Mouse (Mus musculus): ENCODE measurements around the gene Fam83d.

Gene Fam83d

DNA sequence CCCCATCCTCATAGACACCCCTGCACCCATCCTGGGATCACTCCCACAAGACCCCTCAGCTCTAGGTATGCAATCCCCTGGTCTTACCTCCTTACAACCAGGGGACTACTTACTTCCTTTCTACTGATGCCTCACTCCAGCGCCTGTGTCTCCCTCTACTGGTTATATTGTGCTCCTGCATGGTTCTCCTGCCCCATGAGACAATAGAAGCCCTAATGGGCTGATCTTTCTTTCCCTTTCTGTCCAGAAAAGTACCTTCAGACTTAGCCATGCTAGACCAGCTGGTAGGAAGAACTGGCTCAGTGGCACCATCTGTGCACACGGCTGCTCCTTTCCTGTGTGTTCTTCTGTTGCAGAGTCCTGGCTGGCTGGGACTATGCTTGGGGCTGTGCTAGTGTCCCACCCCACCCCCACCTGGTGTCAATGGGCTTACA lies 22.8 kb upstream of the Fam83d start:
- in situ Hi-C loops (cut with MboI, MseI): loop anchor here (5.0 kb wide), 1 partner anchor 73 kb away; no protein-coding TSS in a partner anchor

DNA sequence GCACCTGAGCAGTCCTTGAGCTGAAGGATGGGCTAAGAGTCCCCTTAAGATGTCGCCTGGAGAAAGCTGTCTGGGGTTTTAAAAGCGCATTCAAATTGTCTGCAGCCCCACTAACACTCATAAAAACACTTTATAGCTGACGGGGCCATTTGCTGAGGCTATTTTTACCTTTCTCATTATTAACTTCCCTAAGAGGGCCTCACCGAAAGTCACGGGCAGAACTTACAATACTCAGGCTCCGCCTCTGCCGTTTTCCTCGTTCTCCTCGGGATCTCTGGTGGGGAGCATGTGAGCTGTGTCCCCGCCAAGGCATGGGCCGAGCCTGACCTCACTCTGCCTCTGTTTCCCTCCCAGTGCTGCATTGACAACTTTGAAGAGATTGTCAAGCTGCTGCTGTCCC lies 21.7 kb upstream of the Fam83d start:
- in situ Hi-C loops (cut with MboI, MseI): loop anchor here (5.0 kb wide), 1 partner anchor 74 kb away; no protein-coding TSS in a partner anchor

DNA sequence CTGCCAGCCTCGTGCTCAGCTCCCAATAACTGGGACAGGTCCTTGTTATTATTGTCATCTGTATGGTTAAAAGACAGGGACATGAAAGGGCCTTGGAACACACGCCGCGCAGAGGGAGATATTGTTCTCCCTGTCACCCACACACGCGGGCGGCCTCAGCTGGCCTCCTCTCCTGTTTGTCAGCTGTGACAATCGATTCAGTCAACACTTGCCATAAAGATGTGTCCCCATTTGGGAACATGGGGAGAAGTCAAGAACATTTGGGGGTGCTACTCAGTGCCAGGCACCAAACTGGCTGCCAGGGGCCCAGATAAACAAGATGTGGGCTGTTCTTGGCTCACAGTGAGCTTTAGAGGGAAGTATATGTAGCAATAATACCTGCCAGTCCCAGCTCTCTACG lies 18.5 kb upstream of the Fam83d start:
- in situ Hi-C loops (cut with MboI, MseI): loop anchor here (5.0 kb wide), 1 partner anchor 77 kb away; no protein-coding TSS in a partner anchor

DNA sequence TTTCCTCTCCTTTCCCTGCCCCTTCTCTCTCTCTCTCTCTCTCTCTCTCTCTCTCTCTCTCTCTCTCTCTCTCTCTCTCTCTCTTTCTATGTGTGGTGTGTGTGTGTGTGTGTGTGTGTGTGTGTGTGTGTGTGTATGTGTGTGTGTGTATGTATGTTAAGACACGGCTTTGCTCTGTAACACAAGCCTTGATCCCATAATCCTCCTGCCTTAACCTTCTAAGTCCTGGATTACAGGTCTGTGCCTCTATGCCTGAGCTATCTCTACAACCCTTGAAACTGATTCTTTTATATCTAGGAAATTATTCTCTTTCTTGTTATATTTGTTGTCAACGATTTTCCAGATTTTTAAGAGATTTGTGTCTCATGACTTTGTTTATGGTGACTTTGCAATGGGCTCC lies 7.7 kb upstream of the Fam83d start:
- in situ Hi-C loops (cut with MboI, MseI): loop anchor here (25.0 kb wide), 1 partner anchor 723 kb away; the partner anchor contains the start of genes Rprd1b and Tti1

DNA sequence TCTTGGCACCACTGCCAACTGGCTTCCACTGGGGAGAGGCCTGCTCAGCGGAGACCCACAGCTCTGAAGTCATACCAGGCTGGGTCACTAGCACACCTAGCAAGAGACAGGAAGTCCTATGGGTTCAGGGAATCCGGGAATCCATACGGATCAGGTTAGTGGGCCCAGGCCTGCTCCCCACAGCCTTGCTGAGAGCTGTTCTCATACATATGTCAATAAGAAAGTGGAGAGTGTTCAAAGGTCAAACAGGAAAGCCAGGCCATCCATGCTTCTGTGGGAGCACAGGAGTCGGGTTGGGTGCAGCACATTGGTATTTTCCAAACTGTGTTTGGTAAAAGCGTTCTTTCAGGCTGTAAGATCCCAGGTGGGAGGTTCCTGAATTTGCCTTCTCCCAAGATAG lies 5.6 kb upstream of the Fam83d start:
- in situ Hi-C loops (cut with MboI, MseI): loop anchor here (25.0 kb wide), 1 partner anchor 725 kb away; the partner anchor contains the start of genes Rprd1b and Tti1

DNA sequence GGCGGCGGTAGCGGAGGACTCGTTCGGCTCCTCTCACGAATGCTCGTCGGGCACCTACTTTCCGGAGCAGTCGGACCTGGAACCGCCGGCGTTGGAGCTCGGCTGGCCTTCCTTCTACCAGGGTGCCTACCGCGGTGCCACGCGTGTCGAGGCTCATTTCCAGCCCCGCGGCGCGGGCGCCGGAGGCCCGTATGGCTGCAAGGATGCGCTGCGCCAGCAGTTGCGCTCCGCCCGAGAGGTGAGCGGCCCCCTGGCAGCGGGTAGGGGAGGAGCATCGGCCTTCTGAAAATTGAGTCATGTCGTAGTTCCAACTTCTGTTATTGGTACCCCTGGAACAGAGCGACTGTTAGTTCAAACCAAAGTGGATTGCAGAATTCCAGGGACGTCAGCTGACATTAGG lies 457 bp downstream of the Fam83d start:
- in situ Hi-C loops (cut with MboI, MseI): loop anchor here (25.0 kb wide), 1 partner anchor 731 kb away; the partner anchor contains the start of genes Rprd1b and Tti1

DNA sequence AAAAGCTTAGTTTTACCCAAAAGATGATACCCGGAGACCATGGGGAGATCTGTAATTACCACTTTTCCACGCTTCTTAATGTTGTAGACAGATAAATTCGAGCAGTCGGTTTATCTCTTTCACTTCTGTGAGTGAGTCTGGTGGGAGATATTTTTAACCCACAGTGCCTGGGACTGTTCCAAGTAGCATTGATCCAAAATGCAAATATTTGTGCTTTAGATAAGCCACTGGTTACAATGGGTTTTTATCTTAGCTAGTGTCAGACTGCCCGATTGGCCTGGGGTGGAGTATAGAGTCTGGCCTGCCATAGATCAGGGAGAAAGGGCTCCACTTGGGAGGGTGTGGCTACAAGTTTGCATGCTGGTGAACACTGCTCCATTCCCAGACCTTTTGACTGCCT lies 878 bp downstream of the Fam83d start:
- in situ Hi-C loops (cut with MboI, MseI): loop anchor here (25.0 kb wide), 1 partner anchor 731 kb away; the partner anchor contains the start of genes Rprd1b and Tti1

DNA sequence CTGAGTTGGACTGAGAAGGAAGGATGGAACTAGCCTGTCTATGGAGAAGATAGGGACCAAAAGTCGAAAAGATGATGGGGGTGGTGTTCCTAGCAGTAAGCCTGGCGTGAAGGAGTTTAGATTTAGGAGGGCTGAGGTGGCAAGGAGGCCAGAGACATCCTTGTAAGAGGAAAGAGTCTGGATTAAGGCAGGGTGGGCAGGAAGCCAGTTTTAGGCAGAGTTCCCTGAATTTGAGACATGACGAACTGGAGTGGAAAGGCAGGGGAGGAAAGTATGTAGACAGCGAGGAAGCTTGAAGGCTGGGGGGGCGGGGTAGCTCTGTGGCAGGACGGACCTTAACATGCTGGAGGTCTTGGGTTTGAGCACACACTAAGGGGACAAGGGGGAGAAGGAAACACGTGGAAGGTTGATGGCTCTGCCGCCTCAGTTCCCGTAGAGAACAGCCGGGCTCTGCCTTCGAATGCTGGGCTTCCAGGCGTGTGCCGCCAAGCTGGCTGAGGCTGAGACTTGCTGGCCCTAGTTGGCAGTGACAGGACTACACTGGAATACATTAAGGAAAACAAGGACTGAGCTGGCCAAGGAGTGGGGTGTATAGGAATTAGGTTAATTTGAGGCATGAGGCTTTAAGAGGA lies 2.3 kb downstream of the Fam83d start:
- in situ Hi-C loops (cut with MboI, MseI): loop anchor here (25.0 kb wide), 1 partner anchor 733 kb away; the partner anchor contains the start of genes Rprd1b and Tti1

DNA sequence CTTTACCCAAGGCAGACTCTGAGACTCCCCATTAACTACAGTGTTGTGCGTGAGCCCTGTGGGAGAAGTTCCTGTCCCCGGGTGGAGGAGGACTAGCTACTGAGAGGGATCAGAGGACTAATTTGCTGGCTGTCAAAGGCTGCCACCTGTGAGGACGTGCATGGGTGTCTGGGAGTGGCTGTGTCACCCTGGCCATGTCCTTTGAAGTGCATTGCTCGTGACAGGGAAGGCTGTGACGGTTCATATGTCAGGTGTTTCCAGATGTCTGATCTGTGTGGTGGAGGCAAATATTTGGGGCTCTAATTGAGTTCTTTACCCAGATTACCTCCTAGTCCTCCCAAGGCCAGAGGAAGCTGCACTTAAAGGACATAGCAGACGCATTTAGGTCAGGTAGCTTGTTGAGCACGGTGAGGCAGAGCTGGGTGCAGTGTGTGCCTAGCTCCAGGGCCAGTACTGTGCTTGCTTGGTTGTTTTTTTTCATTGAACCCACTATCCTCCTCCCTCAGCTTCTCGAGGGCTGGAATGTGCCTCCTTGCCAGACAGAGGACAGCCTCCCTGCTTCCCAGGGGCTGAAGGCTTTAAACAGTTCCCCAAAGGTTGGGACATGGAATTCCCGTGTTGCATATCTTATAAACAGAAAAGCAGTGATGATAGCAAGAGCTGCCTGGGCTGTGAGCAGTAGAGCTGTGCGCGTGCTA lies 3.3 kb downstream of the Fam83d start:
- in situ Hi-C loops (cut with MboI, MseI): loop anchor here (25.0 kb wide), 1 partner anchor 734 kb away; the partner anchor contains the start of genes Rprd1b and Tti1

DNA sequence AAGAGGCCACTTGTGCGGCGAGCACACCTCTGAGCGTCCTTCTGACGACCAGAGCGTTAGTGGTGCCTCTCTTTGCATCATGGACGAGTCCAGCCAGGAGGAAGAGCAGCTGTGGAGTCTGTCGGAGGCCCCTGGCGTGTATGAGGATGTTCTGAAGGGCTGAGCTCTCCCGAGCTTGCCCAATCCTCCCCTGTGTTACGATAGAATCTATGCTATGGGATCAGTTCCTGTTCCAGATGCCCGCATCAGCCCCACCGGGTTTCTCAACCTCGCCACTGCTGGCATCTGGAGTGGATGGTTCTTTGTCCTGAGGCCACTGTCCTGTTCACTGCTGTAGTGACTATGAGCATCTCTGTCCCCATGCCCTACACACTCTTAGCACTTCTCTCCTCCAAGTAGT lies 4.9 kb downstream of the Fam83d start:
- in situ Hi-C loops (cut with MboI, MseI): loop anchor here (25.0 kb wide), 1 partner anchor 736 kb away; the partner anchor contains the start of genes Rprd1b and Tti1

DNA sequence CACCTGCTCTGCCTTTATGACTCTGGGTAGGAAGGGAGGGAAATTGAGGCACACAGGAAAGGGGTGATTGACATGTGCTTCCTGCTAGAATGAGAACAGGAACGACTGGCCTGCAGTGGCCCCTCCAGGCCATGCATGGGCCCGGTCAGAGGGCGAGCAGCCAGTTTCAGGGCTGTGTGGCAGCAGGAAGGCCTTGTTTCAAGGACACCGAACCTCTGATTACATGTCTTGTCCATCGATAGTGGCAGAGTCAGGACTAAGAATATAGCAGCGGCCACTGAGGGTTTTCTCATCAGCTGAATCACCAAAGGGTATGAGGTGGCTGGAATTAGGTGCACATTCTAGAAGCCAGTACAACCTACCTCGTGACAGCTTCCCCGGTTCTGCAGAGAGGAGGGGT lies 7.0 kb downstream of the Fam83d start:
- in situ Hi-C loops (cut with MboI, MseI): loop anchor here (25.0 kb wide), 1 partner anchor 738 kb away; the partner anchor contains the start of genes Rprd1b and Tti1

DNA sequence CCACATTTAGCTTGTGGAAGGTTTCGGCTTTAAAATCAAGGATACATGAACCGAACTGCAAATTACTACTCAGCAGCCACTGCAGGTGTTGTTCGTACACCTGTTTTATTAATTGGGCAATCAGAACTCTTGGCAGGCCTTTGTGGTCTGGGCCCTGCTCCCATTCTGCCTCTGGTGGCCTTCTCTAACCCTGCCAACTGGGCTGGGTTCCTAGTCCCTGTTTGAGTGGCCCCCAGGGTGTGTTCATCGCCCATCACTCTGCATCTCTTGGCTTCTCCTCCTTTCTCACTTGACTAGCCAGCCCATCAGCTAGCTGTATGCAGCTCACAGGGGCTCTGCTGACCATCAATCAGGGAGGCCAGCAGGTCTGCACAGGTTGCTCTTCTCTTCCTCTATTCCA lies 8.8 kb downstream of the Fam83d start:
- in situ Hi-C loops (cut with MboI, MseI): no loop called here

DNA sequence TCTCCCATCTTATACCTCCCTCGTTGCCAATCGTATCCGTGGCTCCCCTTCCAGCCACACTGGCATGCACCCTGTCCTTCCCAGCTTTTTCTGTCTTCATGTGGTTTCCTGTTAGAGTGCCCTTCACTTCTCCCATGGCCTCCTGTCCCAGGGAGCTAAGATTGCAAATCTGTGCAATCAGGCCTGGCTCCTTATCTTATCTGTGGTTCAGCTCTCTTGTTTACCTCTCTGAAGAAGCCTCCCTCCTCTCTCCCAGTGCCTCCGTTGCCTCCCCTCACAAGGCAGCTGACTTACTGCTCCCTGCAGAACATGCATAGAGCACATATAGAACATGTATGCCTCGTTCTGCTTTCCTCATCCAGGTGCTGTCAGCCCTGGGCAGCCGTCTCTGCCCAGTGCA lies 9.6 kb downstream of the Fam83d start:
- in situ Hi-C loops (cut with MboI, MseI): no loop called here

DNA sequence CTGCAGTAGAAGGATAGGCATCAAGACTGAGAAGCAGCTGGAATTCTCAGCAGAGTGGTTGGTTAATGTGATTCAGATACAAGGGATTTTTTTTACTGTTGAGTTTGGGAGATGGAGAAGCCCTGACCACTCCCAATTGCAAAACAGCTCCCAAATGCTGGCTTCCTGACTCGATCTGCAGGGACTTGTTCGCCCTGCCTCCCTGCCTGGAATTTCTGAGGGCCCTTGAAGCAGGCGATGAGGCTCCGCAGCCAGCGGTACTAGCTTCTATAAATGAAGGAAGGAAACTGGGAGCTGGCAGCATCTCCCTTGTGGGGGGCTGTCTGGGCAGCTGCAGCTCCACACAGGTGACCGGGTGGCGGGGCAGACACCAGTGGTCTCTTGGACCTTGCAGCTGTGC lies 10.5 kb downstream of the Fam83d start:
- in situ Hi-C loops (cut with MboI, MseI): no loop called here

DNA sequence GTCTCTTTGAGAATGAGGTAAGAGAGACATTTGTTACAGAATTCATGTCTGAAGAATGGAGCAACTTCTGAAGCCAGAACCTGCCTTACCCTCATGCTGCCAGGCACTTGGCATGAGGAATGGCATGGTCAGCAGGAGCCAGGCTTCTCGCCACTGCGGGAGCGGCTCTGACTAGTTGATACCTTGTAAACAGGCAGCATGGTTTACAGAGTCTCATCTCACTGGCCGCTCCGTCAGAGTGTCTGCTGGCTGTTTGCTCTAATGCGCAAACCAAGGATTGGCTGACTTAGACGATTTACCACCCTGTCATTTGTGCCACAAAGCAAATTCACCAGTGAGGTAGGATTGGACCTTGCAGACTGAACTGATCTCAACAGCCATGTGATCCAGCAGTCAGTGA lies 13.2 kb downstream of the Fam83d start:
- in situ Hi-C loops (cut with MboI, MseI): no loop called here

DNA sequence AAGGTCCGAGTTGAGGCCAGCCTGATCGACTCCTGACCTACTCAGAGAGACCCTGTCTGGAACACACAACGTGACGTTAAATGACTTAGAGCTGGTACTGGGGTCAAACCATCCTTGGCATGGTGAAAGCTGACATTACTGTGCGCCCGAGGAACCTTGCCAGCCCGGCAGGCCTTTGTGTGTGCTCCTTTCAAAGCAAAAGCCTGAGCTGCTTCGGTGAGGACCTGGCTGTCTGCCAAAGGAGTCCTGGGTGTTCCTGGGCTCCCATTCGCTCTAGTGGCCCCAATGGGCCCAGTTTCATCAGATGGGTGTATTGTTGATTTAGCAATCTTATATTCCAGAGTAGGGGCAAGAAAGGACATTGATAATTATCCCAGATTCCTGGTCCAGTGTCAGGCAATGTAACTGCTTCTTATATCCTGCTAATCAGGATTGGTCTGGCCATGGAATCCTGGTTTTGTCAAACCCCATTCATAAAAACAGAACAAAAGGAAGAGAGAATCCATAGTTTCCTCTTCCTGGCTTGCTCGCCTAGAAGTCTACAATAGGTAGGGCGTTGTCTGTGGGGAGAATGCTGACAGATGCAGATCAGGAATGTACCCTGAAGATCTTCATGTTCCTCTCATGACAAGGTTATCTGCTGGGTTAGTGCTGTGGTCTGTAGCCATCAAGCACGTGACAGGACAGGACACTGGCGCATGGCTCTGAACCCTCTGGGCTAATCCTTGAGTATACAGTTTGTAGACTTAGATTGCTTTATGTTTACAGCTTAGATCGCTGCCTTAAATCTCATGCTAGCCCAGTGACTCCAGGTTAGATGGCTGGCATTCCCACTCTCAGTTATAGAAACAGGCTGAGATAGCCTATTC lies 19.3 kb downstream of the Fam83d start:
- in situ Hi-C loops (cut with MboI, MseI): no loop called here

DNA sequence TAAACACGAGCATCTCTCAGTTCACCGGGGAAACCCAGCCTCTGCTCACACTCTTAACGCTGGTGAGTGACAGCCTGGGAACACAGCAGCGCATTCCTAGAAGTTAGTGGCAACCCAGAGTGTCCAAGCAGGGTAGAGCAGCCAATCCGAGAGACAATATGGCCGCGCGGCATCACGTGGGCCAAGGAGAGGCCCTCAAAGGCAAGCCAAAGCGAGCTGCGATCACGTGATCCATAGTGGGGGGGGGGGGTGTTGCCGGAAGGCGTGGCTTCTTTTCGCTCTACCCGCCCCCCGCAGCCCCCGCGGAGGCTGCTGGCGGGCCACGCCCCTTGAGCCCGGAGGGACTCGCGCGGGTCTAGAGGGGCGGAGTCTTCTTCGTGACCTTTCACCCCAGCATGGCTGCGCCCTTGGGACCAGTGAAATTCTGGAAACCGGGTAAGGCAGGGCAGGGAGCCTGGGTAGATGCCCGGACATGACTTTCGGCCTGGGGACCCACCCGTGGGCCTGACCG lies 26.7 kb downstream of the Fam83d start, which contains the start of gene Dhx35:
Gene Dhx35, plus strand, starts transcription at position 314 of the 511 bp plus-strand sequence.
- in situ Hi-C loops (cut with MboI, MseI): no loop called here

DNA sequence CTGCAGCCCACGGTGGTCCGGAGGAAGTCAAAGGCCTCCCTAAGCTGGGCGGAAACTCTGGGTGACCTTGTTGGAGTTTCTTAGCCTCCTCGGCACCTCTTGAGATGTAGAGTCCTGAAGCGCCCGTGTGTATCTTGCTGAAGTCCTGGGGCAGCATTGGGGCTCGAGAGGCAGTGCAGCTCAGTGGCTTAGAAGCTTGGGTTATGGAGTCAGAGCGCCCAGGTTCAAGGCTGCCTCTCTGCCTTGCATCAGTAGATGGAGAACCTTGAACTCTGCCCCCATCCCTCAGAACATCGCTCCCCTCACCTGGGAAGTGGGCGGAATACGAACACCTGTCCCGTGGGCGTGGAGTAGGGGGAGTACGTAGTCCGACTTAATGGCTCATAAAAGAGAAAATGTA lies 27.1 kb downstream of the Fam83d start:
- in situ Hi-C loops (cut with MboI, MseI): no loop called here

DNA sequence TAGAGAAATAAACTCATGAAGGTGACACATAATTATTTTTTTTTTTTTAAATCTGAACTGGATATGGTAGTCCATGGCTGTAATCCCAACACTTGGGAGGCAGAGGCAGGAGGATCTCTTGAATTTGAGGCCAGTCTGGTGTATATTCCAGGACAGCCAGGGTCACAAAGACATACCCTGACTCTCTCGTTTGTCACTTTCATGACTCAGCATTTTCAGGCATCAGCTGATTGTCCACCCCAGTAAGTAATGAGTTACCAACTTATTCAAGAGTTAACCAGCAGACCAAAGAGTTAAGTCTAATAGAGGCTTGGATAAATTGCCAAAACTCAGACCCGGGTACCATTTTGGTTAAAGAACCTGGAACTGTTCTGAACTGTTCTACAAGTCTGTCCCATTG lies 28.0 kb downstream of the Fam83d start:
- in situ Hi-C loops (cut with MboI, MseI): no loop called here

DNA sequence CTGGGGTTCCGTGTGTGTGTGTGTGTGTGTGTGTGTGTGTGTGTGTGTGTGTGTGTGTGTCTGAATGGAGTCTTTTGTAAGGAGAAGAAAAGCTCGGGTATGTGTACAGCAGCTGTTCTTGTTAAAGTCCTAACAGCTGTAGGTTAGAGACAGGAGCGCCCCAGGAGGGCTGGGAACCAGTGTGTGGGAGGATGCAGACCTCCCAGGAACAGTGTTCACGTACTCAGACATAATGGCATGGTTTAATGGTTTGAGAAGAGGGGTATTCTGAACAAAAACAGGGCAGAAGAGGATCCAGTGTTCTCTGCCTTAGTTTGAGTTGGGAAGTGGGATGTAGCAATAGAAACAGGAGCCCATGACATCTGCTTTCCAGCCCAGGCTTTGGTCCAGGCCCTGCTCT lies 31.4 kb downstream of the Fam83d start:
- in situ Hi-C loops (cut with MboI, MseI): no loop called here

DNA sequence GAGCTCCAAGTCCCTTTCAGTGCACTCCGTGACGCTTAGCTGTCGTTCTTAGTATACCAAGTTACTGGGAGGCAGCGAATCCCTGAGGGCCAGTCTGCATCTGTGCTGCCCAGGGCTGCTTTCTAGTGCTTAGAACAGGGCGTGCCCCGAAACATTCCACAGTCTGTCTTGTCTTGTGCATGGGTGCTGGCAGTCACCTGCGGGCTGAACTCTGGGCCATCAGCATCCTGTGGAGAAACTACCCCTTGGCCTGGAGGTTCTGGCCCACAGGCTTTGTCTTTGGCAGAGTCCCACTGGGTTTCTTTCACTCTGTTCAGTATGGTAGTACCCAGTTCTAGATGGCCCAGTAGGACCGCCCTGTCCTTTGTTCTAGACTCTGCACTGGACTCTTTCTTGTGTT lies 32.9 kb downstream of the Fam83d start:
- in situ Hi-C loops (cut with MboI, MseI): no loop called here
